Mouse (Mus musculus): ENCODE results near the gene BC051665.

BC051665 gene

DNA sequence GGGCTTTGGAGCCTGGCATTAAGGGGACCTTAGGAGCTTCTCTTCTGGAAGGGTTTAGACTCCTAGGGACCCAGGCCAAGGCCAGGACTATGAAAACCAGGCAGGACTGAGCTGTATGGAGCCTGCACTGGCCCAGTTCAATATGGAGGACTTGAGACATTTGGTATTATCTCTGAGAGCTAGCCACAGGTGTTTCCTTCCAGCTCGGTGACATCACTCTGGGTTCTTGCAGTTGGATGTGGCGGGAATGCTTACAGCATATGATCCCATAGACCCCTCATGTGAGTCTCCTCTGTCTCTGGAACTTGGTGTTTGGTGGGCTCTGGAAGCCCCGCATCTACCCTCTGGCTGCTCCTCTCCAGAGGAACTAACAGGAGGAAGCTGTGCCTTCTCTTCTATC lies 43.6 kb downstream of the BC051665 start:
- no peak for DNase-seq

DNA sequence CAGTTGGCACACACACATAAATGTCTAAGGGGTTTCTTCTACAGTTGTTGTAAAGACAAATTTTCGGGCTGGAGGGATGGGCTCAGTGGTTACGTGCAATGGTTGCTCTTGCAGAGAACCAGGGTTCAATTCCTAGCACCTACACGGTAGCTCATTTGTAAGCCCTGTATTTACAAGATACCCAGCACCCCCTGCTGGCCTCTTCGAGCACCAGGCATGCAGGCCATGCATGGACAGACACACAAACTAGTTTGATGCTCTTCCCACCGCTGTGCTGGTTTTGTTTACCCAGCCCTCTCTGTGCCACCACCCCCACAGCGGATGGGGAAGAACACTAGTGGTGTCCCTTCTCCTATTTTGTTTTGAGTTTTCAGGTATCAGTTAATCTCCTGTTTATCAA lies 45.9 kb downstream of the BC051665 start:
- DNase-seq: peak in 1 of 2 experiments; percentile 22

DNA sequence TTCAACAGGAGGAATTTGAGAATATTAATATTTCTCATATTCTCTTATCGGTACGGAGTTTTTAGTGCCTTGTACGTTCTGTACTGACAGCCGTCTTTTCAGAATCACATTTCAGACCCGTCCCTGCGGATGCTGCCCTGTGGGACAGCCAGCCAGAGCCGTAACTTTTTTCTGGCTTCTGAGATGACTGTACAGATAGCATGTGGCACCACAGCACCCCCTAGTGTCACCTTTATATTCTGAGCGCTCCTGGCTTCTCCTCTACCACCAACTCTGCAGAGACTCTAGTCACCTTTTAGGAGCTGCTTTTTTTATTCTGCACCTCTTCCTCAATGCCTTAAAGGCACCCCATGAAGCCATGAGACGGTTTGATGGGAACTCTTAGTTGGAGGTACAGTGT lies 47.7 kb downstream of the BC051665 start:
- DNase-seq: peak; percentile 87 to 89

DNA sequence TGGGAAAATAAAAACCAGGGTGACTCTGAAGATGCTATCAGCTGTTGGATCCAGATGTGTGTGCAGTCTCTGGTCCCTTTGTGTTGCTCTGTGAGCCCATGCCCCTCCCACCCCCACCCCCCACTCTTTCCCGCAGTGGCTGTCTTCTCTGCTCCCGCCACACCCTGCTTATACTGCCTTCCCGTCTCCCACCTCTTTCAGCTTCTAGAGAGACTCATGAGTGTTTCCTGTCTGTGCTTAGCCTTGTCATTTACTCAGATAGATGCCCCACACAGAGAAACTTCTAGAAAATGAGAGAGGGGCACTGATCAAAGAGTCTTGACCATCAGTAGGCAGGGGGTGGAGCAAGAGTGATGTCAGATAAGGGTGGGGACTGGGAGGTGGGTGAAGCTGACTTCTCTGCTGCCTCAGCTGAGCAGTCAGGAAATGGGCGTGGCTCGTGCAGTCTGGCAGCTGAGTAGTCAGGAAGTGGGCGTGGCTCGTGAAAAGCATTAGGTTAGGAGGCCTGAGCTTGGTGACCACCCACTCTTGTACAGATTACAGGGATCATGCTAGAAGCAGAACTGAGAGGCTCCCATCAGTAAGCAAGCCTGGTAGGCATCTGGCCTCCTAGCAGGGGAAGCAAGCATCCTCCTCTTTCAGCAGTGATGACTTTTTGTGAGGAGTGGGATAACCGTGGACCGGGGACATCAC lies 48.4 kb downstream of the BC051665 start:
- peak; percentile 90 to 94 for DNase-seq

DNA sequence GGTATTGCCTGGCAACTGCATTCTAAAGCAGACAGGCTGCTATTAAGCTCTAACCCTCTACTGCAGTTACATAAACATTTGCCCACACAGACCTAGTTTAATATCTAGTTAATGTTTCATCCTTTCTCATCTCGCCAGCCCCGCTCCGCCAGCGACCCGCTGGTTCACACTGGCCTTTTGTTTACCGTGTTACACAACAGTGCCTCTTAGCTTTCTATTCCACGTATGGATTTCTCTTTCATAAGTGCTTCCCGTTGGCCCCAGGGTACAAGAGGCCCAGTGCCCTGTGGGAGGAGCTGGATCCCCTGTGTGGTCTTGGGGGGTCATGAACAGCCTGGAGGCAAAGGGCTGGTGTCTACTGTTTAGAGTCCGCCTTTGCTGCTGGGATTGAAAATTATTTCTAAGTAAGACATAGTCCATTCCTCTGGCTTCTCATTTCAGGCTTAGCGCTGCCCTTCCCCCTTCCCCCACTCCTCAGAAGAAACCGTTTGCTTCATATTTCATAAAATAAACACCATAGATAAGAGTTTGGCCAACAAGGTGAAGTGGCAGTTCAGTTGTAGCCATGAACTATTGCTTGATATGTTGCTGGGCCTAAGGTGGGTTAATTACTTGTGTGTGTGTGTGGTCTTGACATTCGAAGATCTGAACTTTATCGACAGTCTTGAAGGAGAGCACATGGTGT lies 49.6 kb downstream of the BC051665 start:
- DNase-seq: peak; percentile 73 to 92

DNA sequence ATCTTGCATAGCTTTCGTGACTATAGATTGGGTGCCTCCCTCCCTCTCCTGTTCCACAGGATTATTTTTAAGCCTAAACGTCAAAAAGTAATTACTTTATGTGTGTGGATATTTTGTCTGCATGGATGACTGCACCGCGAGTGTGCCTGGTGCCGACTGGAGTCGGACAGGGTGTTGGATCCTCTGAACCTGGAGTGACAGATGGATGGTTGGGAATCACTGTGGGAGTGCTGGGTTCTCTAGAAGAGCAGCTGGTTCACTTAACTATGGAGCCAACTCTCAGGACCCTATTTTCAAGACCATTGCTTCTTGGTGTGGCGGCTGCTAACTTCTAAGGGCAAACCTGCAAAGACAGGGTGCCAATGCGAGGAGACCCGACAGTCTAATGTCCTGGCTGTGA lies 50.9 kb downstream of the BC051665 start:
- DNase-seq: peak in 1 of 2 experiments; percentile 31
